Mouse (Mus musculus) adipocyte (in vitro differentiated cells): Measurements from ENCODE around the gene Xrcc4.
"Not testable (repeated sequence)": the region's sequence is repeated elsewhere in the genome, so short reads cannot be mapped to it uniquely, and the experiment has no call there.

Experiments used
- DNase-seq: peaks from one replicate; pipeline ENCODE4 v3.0.0-alpha.2; 2016; ENCODE audit warnings: low spot score

Xrcc4 gene

DNA sequence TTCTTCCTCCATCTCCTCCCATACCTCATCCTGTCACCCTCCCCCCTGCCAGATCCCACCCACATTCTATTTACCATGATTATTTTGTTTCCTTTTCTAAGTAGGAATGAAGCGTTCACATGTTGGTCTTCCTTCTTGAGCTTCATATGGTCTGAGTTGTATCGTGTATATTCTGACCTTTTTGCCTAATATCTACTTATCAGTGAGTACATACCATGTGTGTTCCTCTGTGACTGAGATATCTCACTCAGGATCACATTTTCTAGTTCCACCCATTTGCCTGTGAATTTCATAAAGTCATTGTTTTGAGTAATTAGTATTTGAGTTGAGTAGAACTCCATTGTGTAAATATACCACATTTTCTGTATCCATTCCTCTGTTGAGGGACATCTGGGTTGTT is 277.2 kb downstream of the Xrcc4 start:
- DNase-seq = no peak

DNA sequence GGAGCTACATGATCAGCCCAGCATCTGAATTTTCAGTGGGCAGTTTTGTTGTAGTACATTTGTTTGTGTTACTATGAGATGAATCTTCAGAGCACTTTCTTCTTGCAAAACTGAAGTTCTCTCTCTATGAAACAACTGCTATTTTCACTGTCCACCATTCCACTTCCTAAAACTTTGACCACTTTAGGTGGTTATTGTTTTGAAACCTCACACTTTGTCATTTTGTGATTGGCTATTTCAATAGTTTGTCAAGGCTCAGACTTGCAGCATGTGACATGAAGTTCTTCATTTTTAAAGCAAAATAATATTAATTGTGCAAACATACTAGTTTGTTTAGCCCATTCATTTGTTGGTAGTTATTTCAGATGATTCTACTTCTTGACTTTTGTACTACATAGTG is 280.4 kb downstream of the Xrcc4 start:
- no peak for DNase-seq

DNA sequence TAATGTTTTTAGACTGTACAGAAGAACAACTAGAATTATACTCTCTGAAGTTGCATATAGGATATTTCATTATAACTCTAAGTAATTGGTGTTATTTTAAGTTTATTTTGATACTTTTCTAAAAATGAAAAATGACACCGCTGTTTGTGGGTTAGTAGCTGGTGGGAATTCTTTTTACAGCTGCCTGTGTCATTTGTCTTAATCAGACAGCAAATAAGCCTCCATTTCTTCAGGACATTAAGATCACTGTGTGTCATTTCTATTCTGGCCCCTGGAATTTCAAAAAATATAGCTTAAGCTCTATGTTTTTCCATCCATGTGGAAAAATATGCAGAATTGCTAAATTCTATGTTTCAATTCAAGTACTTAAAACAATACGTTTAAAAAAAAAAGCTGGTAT is 287.5 kb downstream of the Xrcc4 start:
- DNase-seq = no peak

DNA sequence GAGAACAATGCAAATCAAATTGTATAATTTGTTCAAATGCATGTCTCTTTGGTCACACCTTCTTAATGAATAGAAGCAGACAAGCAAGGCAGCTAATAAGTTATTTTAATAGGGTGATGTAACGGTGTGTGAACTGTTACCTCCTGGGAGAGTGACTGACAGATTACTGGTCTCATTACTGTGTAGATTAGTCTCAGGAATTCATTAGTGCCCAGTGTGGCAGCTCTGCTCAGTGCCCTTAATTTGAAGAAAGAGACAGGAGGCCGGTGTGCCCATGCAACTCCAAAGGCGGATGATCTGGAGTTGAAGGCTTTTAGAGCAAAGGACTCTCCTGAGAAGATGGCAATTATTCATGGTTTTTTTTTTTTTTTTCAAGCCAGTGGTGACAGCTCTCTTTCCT is 291.7 kb downstream of the Xrcc4 start:
- DNase-seq = no peak

DNA sequence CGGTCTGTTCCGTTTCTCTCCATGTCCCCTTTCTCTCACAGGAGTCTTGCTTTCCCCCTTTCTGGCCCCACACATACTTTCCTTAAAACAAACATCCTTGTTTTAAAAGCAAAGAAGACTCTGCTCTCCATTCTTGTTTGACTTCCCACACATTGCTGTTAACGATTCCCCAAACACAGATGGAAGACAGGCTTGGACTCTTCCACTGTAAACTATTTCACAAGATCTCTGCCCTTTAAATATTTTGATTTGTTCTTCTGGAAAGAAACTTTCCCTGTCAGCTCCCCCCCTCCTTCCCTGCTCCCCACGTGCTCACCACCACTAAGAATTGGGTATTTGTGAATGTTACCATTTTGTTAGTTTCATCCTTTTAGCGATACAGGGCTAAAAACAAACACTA is 297.9 kb downstream of the Xrcc4 start:
- DNase-seq = no peak

DNA sequence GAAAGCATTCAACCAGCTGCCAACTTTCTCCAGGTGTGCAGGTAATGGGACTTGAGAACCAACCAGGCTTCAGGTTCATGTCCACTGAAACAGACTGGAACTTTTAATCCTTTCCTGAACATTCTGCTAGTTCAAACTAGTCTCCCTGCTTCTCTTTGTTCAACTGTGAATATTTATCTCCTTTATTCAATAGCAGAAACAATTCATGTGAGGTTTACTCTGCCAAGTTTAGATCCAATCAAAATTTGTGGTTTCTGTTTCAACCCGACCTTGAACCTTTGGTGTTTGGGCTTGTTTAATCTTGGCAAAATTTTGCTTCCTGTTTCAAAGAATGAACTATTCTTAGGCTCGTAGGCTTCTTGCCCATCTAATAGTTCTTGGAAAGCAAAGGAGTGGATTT is 306.5 kb downstream of the Xrcc4 start:
- no peak for DNase-seq

DNA sequence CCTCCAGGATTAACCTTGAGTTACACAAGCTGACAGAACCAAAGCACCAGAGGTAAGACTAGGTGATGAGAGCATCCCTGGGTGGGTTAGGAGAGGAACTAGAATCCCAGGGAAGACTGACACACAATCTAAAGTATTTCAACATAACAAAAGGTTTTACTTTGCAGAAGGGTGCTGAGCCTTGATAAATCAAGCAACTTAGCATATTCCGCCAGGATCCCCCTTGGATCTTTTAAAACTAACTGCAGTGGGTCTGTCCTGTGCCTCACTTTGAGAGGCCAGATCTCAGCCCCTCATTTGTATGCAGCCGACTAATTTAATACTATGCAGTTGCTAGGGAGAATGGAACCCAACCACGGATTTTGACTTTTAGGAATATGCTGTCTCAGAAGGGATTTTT is 309.1 kb downstream of the Xrcc4 start:
- no peak for DNase-seq

DNA sequence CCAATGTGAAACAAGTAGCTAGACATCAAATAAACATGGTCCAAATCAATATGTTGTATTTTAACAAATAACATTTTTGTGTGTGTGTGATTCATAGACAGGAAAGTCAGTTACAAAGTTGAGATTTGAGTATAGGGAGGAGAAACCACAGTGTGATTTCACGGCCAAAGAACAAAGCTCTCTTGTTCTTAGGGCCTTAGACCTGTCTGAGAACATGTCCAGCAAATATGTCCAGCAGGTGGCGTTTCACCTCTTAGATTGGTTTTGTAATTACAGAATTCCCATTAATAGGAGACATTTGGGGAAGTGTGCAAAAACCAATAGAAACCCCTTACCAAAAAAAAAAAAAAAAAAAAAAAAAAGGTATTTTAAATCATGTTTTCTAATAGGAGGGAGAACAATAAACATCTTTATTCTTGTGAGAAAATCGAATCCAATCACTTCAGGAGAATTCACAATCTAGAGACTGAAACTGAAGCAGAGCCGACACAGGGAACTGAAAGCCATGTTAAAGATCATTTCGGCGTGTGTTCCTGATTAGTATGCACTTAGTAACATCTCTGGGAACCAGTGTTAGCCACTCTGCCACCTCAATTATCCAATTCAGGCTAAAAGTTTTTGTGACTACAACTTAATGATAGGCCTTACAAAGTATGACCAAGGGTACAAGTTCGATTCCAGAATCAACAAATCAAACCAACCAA is 310.0 kb downstream of the Xrcc4 start:
- peak; percentile 82 for DNase-seq

DNA sequence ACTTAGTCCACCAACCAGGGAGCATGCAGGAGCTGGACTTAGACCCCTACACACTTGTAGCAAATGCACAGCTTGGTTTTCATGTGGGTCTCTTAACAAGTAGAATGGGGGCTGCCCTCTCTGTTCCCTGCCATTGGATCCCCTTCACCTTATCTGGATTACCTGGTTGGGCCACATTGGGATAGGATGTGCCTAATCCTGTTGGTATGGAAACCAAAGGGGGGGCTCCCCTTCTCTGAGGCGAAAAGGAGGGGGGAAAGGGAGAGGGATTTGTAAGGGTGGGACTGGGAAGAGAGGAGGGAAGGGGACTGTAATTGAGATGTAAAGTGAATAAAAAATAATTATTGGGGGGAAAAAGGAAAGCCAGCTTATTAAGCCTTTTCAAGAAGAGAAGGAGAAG is 311.6 kb downstream of the Xrcc4 start:
- no peak for DNase-seq

DNA sequence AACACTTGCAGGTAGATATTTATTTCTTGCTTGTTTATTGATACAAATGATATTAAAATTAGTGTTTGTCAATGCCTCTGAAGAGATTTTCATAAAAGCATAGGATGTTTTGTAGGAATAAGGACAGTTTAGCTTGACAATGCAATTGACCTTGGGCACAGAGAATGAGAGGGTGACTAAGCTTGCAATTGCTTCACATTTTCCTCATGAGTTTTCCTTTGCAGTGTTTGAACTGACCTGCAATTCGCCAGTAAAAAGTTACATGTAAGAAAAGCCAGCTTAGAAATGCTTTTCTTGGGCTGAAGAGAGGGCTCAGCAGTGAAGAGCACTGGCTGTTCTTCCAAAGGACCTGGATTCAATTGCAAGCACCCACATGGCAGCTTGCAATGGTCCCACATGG is 312.3 kb downstream of the Xrcc4 start:
- DNase-seq = peak; percentile 53

DNA sequence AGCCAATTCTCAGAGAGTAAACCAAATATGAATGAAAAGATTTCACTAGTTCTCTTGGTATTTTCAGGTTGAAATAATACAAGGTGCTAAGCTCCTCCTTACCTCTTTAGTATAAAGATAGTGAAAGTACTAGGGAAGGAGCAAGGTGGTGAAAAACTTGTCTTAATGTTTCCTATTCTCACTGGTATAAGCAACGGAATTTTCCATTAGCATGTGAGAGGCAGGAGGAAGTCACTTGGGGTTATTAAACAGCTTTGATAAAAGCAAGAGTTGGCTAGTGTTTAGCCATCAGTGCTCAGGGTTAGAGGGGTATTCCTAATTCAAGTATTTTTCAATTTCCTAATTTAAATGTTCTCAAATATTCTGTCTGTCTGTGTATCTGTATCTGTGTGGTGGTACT is 322.9 kb downstream of the Xrcc4 start:
- DNase-seq = no peak

DNA sequence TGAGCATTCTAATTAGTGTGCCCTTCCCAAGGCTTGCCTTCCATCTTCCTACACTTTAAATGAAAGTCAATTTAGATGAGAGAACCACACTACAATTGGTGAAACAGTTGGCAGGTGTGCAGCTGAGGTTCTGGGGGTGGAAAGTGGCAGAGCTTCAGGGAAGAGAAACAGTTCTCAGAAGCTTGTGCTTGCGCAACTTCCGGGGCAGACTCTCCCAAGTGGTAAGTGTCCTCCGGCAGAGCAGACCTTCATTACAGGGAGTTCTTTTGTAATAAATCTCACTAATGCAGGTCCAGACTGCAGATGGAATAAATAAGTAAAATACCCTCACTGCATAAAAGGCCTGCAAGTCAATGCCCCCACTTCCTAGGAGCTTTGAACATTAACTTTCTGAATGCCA is 323.4 kb downstream of the Xrcc4 start:
- no peak for DNase-seq

DNA sequence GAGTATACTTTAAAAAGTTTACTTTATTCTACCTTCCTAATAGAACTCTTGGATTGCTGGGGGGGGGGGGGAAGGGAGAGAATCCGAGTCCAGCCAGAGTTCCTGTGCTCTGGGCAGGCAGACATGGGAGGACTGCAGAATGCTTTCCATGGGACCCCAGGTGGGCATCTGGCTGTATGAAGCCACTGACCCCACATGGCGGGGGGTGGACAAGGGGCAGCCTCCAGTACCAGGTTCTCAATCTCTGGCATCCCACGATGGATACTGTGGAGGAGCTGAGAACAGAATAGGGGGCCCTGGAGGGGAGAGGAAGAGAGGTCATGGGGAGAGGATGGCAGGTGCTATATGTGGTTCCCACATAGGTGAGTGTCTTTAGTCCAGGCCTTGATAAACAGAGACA is 327.1 kb downstream of the Xrcc4 start:
- no peak for DNase-seq

DNA sequence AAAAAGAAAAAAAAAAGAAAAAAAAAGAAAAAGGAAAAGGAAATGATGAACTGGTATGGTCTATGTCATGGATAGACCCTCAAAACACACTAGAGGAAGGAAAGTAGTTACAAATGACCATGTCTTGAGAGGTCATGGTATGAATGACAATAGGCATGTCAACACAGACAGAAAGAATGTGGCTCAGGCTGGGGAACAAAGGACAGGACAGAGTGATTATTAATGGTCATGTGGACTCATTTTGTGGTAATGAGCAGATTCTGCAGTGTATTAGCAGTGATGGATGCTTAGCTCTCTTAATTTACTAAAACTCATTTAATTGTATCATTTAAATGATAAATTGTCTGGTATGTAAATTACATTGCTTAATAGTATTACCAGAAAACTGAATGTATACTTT is 333.1 kb downstream of the Xrcc4 start:
- DNase-seq = no peak

DNA sequence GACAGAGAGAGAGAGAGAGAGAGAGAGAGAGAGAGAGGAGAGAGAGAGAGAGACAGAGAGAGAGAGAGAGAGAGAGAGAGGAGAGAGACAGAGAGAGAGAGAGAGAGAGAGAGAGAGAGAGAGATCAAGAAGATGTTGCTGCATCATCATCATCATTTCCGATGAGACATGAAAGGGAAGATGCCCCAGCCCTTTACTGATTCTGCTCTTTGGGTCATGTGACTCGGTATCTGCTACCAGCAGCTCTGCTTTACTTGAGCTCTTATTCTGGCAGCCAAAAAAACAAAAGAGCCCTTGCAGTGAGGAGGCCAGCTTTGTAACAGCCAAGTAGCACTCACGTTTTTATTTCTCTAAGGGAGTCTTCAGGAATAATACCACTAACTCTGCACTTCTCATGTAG is 338.8 kb downstream of the Xrcc4 start:
- DNase-seq = not testable (repeated sequence)

DNA sequence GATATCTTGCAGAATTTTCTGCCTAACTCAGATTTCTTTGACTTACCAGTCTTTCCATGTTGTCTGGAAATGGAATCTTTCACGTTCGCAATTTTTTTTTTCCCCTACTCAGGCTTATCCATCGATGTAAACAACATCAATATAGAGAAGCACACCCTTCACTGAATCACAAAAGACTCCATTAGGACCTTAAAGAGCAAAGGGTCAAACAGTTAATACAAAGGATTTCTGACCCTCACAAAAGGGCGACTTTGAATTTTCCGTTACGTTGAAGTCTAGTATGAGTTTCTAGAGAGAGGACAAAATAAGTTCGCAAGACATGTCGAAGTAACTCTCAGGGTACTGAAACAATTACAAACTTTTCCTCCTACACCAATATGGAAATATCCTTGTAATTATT is 346.2 kb downstream of the Xrcc4 start:
- no peak for DNase-seq

DNA sequence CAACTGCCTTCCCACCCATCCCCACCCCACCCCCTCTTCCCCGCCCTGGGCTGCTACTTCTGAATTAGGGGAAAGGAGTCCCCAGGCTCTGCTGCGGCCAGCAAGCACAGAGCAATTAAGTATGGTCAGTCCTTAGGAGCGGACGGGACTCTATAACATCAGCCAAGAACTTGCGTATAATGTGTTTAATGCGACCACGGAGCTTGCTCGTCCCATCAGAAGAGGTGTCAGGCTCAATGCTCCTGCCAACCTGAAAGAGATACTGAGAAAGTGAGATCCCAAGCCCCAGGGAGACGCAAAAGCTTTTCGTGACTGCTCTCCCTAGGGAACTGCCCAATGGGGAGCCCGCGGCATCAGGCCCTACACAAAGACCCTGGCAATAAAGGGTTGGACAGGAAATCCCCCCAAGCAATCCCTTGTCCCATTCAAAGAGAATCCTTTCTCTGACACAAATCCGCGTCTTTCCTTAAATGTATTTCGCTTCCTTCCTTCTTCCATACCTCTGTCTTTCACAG is 346.7 kb downstream of the Xrcc4 start:
- DNase-seq = no peak

DNA sequence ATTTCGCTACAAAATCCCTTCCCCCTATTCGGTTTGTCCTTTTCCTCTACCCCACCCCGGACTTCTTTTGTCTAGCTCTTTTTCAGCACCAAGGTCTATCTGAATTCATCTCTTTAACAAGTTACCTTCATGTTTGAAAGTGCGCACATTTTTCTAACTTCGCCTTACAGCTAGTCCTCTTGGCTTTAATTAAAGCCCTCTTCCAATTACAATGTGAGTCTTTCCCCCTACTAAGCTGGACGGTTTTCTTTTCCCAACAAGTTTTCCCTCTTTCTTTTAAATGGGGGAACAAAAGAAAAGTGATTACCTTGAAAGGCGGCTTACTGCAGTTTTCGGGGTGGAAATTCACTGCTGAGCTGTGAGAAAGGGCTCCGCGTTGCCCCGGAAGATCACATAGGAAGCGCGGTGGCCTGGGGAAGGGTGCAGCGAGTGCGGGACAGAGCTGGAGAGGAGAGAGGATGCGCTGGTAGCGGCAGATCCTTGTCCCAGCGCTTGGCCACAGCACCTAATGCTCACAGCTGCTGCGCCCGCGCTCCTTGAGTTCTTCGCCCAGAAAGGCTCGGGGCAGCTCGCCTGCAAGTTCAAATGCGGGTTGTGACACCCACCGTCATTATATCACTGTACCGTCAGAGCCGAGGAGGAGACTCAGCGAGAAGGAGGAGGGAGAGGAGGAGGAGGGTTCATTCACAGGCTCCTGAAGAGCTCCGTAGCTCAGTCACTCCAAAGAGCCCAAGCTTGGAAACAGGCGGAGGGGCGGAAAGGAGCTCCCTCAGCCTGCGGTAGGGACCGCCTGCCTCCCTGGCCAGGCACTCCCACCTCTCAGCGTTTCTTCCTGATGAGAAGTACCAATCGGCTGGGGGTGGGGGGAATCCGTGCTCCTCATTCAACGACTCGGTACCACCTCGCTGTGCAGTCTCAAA is 347.4 kb downstream of the Xrcc4 start, which contains the start of gene Vcan:
TSS of gene Vcan (minus strand) at position 744 of the 920 bp plus-strand sequence.
- peak; percentile 65 for DNase-seq

DNA sequence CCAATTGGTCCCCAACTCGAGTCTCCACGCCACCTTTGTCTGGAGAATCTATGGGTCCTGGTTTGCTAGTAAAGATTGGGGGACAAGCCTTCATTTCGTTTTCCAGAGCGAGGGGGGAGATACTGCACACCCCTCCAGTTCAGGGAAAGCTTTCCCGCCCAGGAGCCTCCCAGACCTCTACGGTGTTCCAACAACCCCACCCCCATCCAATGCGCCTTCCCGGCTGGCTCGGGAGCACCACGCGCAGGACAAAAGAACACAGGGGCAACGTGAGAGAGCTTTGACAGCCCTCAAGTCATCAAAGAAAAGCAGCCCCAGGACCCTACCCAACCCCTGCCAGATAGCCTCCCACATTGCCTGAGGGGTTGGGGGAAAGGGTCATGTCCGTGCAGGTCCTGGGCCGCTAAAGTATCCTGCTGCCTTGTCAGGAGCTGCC is 348.3 kb downstream of the Xrcc4 start:
- peak; percentile 63 for DNase-seq

DNA sequence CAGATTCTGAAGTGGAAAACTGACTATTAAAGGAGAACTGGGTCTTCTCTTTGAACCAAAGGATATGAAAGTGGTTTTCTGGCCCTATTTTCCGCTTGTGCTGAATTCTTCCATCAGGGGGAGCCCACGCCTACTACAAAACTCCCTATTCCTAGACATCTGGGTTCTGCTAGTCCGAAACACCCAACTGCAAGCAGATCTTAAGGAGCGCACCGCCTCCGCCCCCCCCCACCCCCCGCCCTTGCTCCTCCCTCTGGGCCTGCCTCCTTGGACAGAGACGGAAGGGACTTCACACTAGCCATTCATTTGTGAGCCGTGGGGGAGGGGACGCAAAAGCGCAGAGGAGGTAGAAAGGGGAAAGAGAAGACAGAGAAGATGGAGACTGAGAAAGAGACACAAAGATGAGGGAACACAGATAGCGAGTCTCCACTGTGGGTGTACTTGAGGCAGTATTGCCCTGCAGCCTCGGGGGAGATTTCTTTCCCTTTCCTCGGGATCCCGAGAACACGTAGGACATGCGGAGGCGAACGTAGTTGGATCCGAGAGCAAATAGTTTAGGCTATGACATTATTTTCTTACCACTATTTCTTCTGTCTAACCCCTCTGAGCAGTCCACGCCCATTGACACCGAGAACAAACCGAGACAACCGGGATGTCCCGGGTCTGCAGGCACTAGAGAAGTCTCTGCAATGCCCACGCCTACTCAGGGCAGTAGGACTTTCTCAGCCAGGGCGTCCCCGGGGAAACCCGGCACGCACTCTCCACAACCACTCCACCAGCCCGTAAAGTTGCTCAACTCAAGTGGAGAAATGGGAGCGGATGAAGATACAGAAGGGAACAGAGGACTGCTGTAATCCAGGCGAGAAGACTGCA is 348.9 kb downstream of the Xrcc4 start:
- DNase-seq = peak; percentile 95

DNA sequence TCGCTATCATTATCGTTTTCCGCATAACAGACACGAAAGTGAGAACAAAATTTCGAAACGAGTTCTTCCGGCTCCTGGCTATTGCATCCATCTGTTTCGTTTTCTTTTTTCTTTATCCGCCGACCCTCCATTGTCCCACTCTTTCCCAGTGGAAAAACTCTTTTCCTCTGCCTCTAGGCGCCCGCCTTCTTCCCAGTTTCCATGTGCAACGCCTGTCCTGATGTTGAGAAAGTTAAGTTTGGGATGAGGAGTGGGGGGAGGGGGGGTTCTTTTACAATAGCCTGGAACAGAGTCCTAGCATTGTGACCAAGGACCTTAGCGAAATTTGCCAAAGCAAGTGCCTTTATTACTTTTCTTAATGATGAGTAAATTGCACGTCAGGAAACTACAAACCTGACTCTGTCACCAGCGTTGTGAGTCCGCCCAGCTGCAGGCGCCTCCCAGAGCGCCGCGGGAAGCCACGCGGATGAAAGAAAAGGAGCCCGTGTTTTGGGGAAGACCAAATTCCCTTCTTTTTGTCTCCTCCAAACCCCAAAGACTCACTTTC is 349.6 kb downstream of the Xrcc4 start:
- DNase-seq = peak; percentile 61
